ENCODE assay signal across 26 mouse cellular contexts in the genomic region with DNA sequence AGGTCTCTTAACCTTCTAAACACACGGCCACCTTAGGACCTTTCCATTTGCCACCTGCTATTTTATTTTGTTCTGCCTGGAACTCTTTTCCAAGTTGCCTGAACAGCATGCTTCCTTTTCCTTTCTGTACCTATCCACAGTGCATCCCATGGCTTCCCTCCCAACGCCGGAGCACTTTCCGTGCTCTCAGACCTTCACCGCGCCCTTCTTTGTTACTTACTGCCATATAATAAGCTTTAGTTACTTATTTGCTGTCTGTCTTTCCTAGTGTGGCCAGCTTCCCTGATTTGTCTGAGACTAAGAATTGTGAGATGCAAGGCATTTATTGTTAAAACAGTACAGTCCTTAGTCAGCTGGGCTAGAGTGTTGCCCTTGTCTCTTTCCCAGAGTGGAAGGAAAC.
DNase-seq lines count a peak whose midpoint lies in the region; ATAC-seq lines count a peak whose summit lies in the region.
"Had no signal": no experiment of that assay in that cellular context is flagged by ENCODE, and none has a peak within 500 bp of the region (broad histone marks: within the 10 kb centered on the region; RNA-seq: fewer than 3 reads in every experiment).

No protein-coding gene starts in this region.

- H3K4me3 ChIP-seq in intestine, embryonic 16.5 days (ENCODE audit: low read length) = no peak overlapping the region
- no peak overlapping the region for H3K4me3 ChIP-seq in intestine, embryonic 15.5 days (replicated peaks)
- H3K4me3 ChIP-seq: embryonic facial prominence, embryonic 12.5 days; embryonic facial prominence, embryonic 15.5 days; heart, embryonic 12.5 days; heart, embryonic 15.5 days had no signal

- no peak overlapping the region for H3K9ac ChIP-seq in intestine, embryonic 16.5 days (ENCODE audit: low read depth, low read length)
- H3K9ac ChIP-seq in intestine, embryonic 15.5 days = no peak overlapping the region
- H3K9ac ChIP-seq: embryonic facial prominence, embryonic 12.5 days; embryonic facial prominence, embryonic 15.5 days; forebrain, postnatal 0 days; heart, embryonic 12.5 days; heart, embryonic 15.5 days; hindbrain, embryonic 14.5 days had no signal

- ATAC-seq in intestine, embryonic 16.5 days = peak; percentile 44; the same call in 1 of the 2 replicates
- ATAC-seq in intestine, embryonic 15.5 days = no peak
- ATAC-seq: activated CD4-positive, CD25-positive, alpha-beta regulatory T cell, adult 4 months; CD4-positive, CD25-positive, alpha-beta regulatory T cell, adult 4 months; forebrain, embryonic 14.5 days; forebrain, postnatal 0 days; hindbrain, postnatal 0 days; inflammation-experienced regulatory T-cells, adult 6 months had no signal

- no peaks in the 10 kb centered on the region for H3K36me3 ChIP-seq in intestine, embryonic 16.5 days (ENCODE audit: control insufficient read depth, insufficient read depth, low read length)
- H3K36me3 ChIP-seq in intestine, embryonic 15.5 days = no peaks in the 10 kb centered on the region
- H3K36me3 ChIP-seq: embryonic facial prominence, embryonic 12.5 days; embryonic facial prominence, embryonic 15.5 days; heart, embryonic 12.5 days; heart, embryonic 15.5 days had no signal

- no peaks in the 10 kb centered on the region for H3K27me3 ChIP-seq in intestine, embryonic 16.5 days (replicated peaks; ENCODE audit: control insufficient read depth, insufficient read depth, low read length)
- H3K27me3 ChIP-seq in intestine, embryonic 15.5 days (replicated peaks) = no peaks in the 10 kb centered on the region
- H3K27me3 ChIP-seq: embryonic facial prominence, embryonic 12.5 days; embryonic facial prominence, embryonic 15.5 days; heart, embryonic 12.5 days; heart, embryonic 15.5 days had no signal

- H3K4me2 ChIP-seq in intestine, embryonic 16.5 days (ENCODE audit: low read depth, low read length) = no peak overlapping the region
- H3K4me2 ChIP-seq in intestine, embryonic 15.5 days (replicated peaks) = no peak overlapping the region
- H3K4me2 ChIP-seq: embryonic facial prominence, embryonic 12.5 days; embryonic facial prominence, embryonic 15.5 days; heart, embryonic 12.5 days; heart, embryonic 15.5 days; hindbrain, embryonic 14.5 days had no signal

- 69% methylated on average over 6 of the region's 6 CpGs for WGBS in intestine, embryonic 16.5 days
- WGBS in intestine, embryonic 15.5 days = 77% methylated on average over 6 of the region's 6 CpGs

- DNase-seq in NIH3T3 (ENCODE audit: low read depth) (peak; percentile 38), adipocyte (ENCODE audit: low spot score) (peak; percentile 14)
- peak; percentile 35 for DNase-seq in fibroblast of lung, adult 2 months (ENCODE audit: low read depth)
- no peak for DNase-seq in right cerebral cortex, postnatal 4 days
- DNase-seq in urinary bladder, postnatal 36 days (ENCODE audit: low spot score in 2 of 2) = no peak
- DNase-seq in frontal cortex, postnatal 14 days (ENCODE audit: low spot score in 2 of 2) = no peak
- DNase-seq: cerebellum, adult 11 months; cerebellum, adult 2 months; cerebellum, adult 9-11 months; cerebellum, postnatal 25 days; forebrain, postnatal 0 days; gastrocnemius, postnatal 14 days; heart, postnatal 10 days; heart, postnatal 4 days had no signal

- no peaks in the 10 kb centered on the region for H3K9me3 ChIP-seq in intestine, embryonic 16.5 days (ENCODE audit: control insufficient read depth, low read length)
- no peaks in the 10 kb centered on the region for H3K9me3 ChIP-seq in intestine, embryonic 15.5 days
- H3K9me3 ChIP-seq: embryonic facial prominence, embryonic 12.5 days; embryonic facial prominence, embryonic 15.5 days; heart, embryonic 12.5 days; heart, embryonic 15.5 days had no signal

- no peak overlapping the region for H3K27ac ChIP-seq in intestine, embryonic 16.5 days (ENCODE audit: low read length)
- H3K27ac ChIP-seq in intestine, embryonic 15.5 days = no peak overlapping the region
- H3K27ac ChIP-seq: embryonic facial prominence, embryonic 12.5 days; embryonic facial prominence, embryonic 15.5 days; heart, embryonic 15.5 days; hindbrain, embryonic 14.5 days; hindbrain, postnatal 0 days had no signal

- no peaks in the 10 kb centered on the region for H3K4me1 ChIP-seq in intestine, embryonic 16.5 days (ENCODE audit: control insufficient read depth, insufficient read depth, low read length)
- H3K4me1 ChIP-seq in intestine, embryonic 15.5 days (replicated peaks) = no peaks in the 10 kb centered on the region
- H3K4me1 ChIP-seq: embryonic facial prominence, embryonic 12.5 days had no signal

Comparison
In these comparisons a context has a peak if more than half of its experiments do, and no peak if none do; other contexts are left out.
1. DNase-seq: peak in NIH3T3 (single experiment), adipocyte (single experiment) and fibroblast of lung, adult 2 months (single experiment); none in right cerebral cortex, postnatal 4 days (single experiment), urinary bladder, postnatal 36 days (0 of 2) and frontal cortex, postnatal 14 days (0 of 2).